Mouse (Mus musculus): ENCODE measurements around the gene Mthfr. TPM values are rescaled to one million over a fixed set of nuclear protein-coding genes. Genes with fewer than 3 reads are reported as not detected.

Gene Mthfr
- polyA plus RNA-seq, 1 experiment from 2014 or later, result 9.8 TPM

DNA sequence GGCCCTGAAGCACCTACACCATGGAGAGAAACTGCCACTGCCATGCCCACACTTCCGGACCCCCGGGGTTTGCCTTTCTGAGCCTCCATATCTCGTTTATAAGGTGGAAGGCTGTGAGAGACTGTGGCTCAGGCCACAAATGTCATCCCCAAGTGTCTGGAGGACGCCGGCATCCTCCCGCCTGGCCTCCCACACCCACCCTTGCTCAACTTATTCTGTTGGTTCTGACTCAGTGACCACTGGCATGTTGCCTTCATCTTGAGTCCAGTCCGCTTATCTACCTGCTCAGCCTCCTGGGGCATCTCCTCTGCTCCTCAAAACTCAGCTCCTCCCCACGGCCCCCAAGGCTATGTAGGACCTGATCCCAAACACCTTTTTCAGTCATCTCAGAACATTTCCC, 28.5 kb downstream of the Mthfr start:
- ATAC-seq (ENCODE audit: insufficient read depth), result no peak
- Histone ChIP-seq H3K27me3 (no peaks in the 10 kb centered on the region), H3K4me2 (no peak overlapping the region), H3K9ac (no peak overlapping the region), H3K9me3 (replicated peaks) (no peaks in the 10 kb centered on the region), H3K4me1 (replicated peaks) (peaks cover 5% of the 10 kb centered on the region; the same call in 1 of the 2 replicates), H3K4me3 (replicated peaks) (no peak overlapping the region), H3K36me3 (replicated peaks) (no peaks in the 10 kb centered on the region), H3K27ac (replicated peaks) (no peak overlapping the region)
- 77% methylated on average over 8 of the region's 8 CpGs for WGBS (ENCODE audit: insufficient replicate concordance)

DNA sequence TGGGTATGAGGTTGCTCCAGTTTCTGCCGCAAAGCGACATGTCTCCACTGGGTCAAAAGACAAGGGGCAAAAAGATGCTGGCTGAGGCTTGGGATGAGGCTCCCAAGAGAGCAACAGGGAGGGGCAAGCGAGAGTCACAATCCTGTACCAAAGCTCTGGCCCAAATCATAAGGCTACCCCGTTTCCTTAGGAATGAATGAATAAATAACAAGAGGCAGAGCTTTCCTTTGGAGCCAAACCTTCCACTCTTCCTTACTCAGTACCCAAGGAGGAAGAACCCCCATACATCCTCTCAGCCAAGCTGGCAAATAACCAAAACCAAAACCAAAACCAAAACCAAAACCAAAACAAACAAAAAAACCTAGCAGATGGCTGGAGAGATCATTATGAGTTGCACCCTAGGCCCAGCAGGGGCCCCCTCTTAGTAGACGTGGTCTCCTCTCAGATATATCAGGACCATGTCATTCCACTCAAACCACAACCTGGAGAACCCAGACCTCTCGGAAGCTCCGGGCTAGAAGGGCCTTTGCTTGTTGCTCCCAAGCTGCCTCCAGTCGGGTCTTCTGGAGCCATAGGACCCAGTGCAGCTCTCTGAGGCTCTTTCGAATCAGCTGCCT, 30.8 kb downstream of the Mthfr start:
- H3K9me3 ChIP-seq (replicated peaks), result no peaks in the 10 kb centered on the region
- no peak overlapping the region for H3K4me3 ChIP-seq (replicated peaks)
- ATAC-seq (ENCODE audit: insufficient read depth), result no peak
- H3K36me3 ChIP-seq (replicated peaks), result no peaks in the 10 kb centered on the region
- no peak overlapping the region for H3K9ac ChIP-seq
- H3K27me3 ChIP-seq, result no peaks in the 10 kb centered on the region
- no peak overlapping the region for H3K27ac ChIP-seq (replicated peaks)
- H3K4me1 ChIP-seq (replicated peaks), result peaks cover 7% of the 10 kb centered on the region
- 56% methylated on average over 9 of the region's 9 CpGs for WGBS (ENCODE audit: insufficient replicate concordance)
- no peak overlapping the region for H3K4me2 ChIP-seq

GRCm38 (mm10) chr4:148071508-148071907, 32.6 kb downstream of the Mthfr start:
- ATAC-seq (ENCODE audit: insufficient read depth), result no peak
- Histone ChIP-seq H3K4me1 (replicated peaks) (peaks cover 11% of the 10 kb centered on the region), H3K27me3 (no peaks in the 10 kb centered on the region; the same call in 1 of the 2 replicates), H3K4me2 (no peak overlapping the region), H3K36me3 (replicated peaks) (no peaks in the 10 kb centered on the region), H3K4me3 (replicated peaks) (no peak overlapping the region), H3K27ac (replicated peaks) (no peak overlapping the region), H3K9ac (no peak overlapping the region), H3K9me3 (replicated peaks) (no peaks in the 10 kb centered on the region)
- 66% methylated on average over 5 of the region's 5 CpGs for WGBS (ENCODE audit: insufficient replicate concordance)

DNA sequence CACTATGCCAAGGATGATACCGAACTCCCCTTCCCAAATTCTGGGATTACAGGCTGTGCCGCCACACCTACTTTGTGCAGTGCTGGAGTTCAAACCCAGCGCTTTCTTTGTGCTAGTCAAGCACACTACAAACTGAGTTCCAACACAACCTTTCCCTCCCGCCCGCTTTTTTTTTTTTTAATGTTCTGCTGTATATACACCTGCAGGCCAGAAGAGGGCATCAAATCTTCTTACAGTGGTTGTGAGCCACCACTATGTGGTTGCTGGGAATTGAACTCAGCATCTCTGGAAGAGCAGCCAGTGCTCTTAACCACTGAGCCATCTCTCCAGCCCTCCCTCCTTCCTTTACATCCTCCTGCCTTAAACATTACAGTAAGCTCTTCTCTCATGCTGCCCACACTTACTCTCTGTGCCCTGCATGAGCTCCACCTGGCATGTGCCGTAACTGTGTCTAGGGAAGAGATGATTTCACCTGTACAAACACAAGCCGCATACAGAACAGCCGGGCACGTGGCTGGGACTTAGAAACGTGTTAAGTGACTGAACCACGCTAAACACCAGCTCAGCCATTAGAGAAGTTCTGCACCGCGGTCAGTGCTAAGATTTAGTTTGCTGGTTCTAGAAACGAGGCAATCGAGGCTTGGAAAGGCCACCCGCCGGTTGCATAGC, 35.8 kb downstream of the Mthfr start:
- Histone ChIP-seq H3K27ac (replicated peaks) (no peak overlapping the region), H3K36me3 (replicated peaks) (peaks cover under 1% of the 10 kb centered on the region; the same call in 1 of the 2 replicates), H3K4me2 (peak overlapping the region; percentile 65), H3K9me3 (replicated peaks) (no peaks in the 10 kb centered on the region), H3K4me1 (replicated peaks) (peaks cover 11% of the 10 kb centered on the region), H3K27me3 (no peaks in the 10 kb centered on the region; the same call in 1 of the 2 replicates), H3K4me3 (replicated peaks) (peak overlapping the region; percentile 36), H3K9ac (peak overlapping the region; percentile 33; the same call in 1 of the 2 replicates)
- 44% methylated on average over 17 of the region's 17 CpGs for WGBS (ENCODE audit: insufficient replicate concordance)
- ATAC-seq (ENCODE audit: insufficient read depth), result 0 out of 2 replicates have a peak, but pooled peaks have one; percentile 7

DNA sequence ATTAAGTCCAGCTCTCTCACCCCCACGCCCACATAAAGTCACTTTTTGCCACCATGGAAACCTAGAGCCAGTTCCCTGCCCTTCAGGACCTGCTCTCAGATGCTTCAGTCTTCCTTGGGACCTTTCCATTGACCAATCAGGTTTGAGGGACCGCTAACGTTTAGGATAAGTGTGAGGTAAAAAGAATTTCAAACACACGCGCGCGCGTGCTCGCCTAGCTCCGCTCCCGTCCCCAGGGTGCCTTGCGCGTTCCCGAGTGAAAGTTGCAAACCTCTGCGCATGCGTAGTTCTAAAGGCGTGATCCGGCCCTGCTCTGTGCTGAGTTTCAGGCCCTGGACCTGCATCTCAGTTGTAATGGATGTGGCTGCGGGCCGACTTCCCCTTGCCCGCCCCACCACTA, 36.4 kb downstream of the Mthfr start:
- peaks cover 11% of the 10 kb centered on the region for H3K4me1 ChIP-seq (replicated peaks)
- peaks cover 6% of the 10 kb centered on the region for H3K36me3 ChIP-seq (replicated peaks)
- H3K9ac ChIP-seq, result peak overlapping the region; percentile 33; the same call in 1 of the 2 replicates
- H3K4me3 ChIP-seq (replicated peaks), result peak overlapping the region; percentile 36
- ATAC-seq (ENCODE audit: insufficient read depth), result peak; percentile 11; the same call in 1 of the 2 replicates
- no peaks in the 10 kb centered on the region for H3K9me3 ChIP-seq (replicated peaks)
- WGBS (ENCODE audit: insufficient replicate concordance), result 31% methylated on average over 21 of the region's 21 CpGs
- H3K4me2 ChIP-seq, result peak overlapping the region; percentile 65
- H3K27me3 ChIP-seq, result no peaks in the 10 kb centered on the region; the same call in 1 of the 2 replicates
- H3K27ac ChIP-seq (replicated peaks), result no peak overlapping the region

GRCm38 (mm10) chr4:148075881-148076280, 37.0 kb downstream of the Mthfr start:
- no peaks in the 10 kb centered on the region for H3K9me3 ChIP-seq (replicated peaks)
- no peak for ATAC-seq (ENCODE audit: insufficient read depth)
- no peaks in the 10 kb centered on the region; the same call in 1 of the 2 replicates for H3K27me3 ChIP-seq
- WGBS (ENCODE audit: insufficient replicate concordance), result 69% methylated on average over 6 of the region's 6 CpGs
- H3K9ac ChIP-seq, result no peak overlapping the region
- H3K4me2 ChIP-seq, result no peak overlapping the region
- H3K27ac ChIP-seq (replicated peaks), result no peak overlapping the region
- H3K36me3 ChIP-seq (replicated peaks), result peaks cover 13% of the 10 kb centered on the region
- peaks cover 11% of the 10 kb centered on the region for H3K4me1 ChIP-seq (replicated peaks)
- no peak overlapping the region for H3K4me3 ChIP-seq (replicated peaks)

GRCm38 (mm10) chr4:148079212-148079611, 40.3 kb downstream of the Mthfr start:
- Histone ChIP-seq H3K9me3 (replicated peaks) (no peaks in the 10 kb centered on the region), H3K27me3 (no peaks in the 10 kb centered on the region; the same call in 1 of the 2 replicates), H3K36me3 (replicated peaks) (peaks cover 17% of the 10 kb centered on the region), H3K27ac (replicated peaks) (no peak overlapping the region), H3K4me1 (replicated peaks) (peaks cover 34% of the 10 kb centered on the region), H3K9ac (no peak overlapping the region), H3K4me2 (no peak overlapping the region), H3K4me3 (replicated peaks) (no peak overlapping the region)
- ATAC-seq (ENCODE audit: insufficient read depth), result no peak
- 67% methylated on average over 6 of the region's 6 CpGs for WGBS (ENCODE audit: insufficient replicate concordance)

DNA sequence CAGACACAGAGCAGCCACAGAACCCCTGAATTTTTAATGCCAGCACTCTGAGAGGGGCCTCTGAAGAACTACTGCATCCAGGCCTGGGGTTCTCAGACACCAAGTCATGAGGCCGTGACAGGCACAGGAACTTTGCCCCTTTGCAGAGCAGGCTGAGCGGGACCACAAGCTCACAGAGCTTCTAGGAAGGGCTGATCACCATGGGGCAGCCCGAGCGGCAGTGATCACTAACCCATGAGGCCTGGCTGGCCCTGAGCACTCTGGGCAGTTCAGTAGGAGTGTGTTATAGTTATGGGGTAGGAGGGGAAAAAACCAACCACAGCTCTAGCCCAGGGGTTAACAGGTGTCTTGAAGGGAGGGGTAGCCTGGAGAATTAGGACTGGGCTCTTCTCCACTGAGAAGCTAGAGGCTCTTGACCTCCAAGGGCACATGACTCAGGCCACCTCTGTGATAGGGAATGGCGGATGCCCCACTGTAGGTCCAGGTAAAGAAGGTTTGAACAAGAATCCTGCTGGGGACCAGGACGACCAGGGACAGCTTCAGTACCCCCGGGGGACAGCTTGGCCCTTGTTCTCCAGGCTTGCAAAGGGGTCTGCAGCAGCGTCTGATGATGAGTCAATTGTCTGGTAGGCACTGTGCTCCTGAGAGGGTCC, 41.2 kb downstream of the Mthfr start:
- Histone ChIP-seq H3K27me3 (no peaks in the 10 kb centered on the region; the same call in 1 of the 2 replicates), H3K4me1 (replicated peaks) (peaks cover 36% of the 10 kb centered on the region), H3K4me2 (no peak overlapping the region), H3K9me3 (replicated peaks) (no peaks in the 10 kb centered on the region), H3K27ac (replicated peaks) (no peak overlapping the region), H3K4me3 (replicated peaks) (no peak overlapping the region), H3K36me3 (replicated peaks) (peaks cover 17% of the 10 kb centered on the region), H3K9ac (no peak overlapping the region)
- 76% methylated on average over 8 of the region's 8 CpGs for WGBS (ENCODE audit: insufficient replicate concordance)
- ATAC-seq (ENCODE audit: insufficient read depth), result no peak

GRCm38 (mm10) chr4:148080597-148080973, 41.7 kb downstream of the Mthfr start:
- no peak overlapping the region for H3K27ac ChIP-seq (replicated peaks)
- no peaks in the 10 kb centered on the region for H3K27me3 ChIP-seq
- no peaks in the 10 kb centered on the region for H3K9me3 ChIP-seq (replicated peaks)
- H3K4me1 ChIP-seq (replicated peaks), result peaks cover 36% of the 10 kb centered on the region
- H3K9ac ChIP-seq, result no peak overlapping the region
- H3K4me3 ChIP-seq (replicated peaks), result no peak overlapping the region
- H3K4me2 ChIP-seq, result no peak overlapping the region
- peaks cover 17% of the 10 kb centered on the region for H3K36me3 ChIP-seq (replicated peaks)
- WGBS (ENCODE audit: insufficient replicate concordance), result 81% methylated on average over 1 of the region's 1 CpGs
- ATAC-seq (ENCODE audit: insufficient read depth), result no peak

GRCm38 (mm10) chr4:148081201-148081600, 42.3 kb downstream of the Mthfr start:
- no peak overlapping the region for H3K27ac ChIP-seq (replicated peaks)
- peaks cover 42% of the 10 kb centered on the region for H3K4me1 ChIP-seq (replicated peaks)
- H3K9me3 ChIP-seq (replicated peaks), result no peaks in the 10 kb centered on the region
- peaks cover 17% of the 10 kb centered on the region for H3K36me3 ChIP-seq (replicated peaks)
- H3K4me2 ChIP-seq, result no peak overlapping the region
- H3K9ac ChIP-seq, result no peak overlapping the region
- H3K4me3 ChIP-seq (replicated peaks), result no peak overlapping the region
- no peak for ATAC-seq (ENCODE audit: insufficient read depth)
- H3K27me3 ChIP-seq, result no peaks in the 10 kb centered on the region
- 83% methylated on average over 10 of the region's 10 CpGs for WGBS (ENCODE audit: insufficient replicate concordance)
